Comparison of ENCODE assay signal across 10 mouse cellular contexts in the genomic region with DNA sequence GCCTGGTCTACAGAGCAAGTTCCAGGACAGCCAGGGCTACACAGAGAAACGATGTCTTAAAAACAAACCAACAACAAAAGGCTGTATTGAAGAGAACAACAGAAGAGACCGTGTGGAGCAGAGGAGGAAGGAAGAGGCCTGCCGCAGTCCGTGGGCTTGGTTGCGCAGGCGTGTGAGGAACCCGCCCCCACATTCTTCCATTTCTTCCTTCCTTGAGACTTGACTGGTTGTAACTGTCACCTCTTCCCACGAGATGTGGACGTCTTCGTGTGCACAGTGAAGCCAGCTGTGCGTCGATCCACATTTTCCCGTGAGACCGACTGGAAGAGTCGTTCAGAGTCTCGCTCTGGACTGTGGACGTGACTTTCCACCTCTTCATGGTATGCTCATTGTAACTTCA. TPM values are rescaled to one million over a fixed set of nuclear protein-coding genes. Genes with fewer than 3 reads are reported as not detected.
DNase-seq lines count a peak whose midpoint lies in the region; ATAC-seq lines count a peak whose summit lies in the region.
"Had no signal": no experiment of that assay in that cellular context is flagged by ENCODE, and none has a peak within 500 bp of the region (broad histone marks: within the 10 kb centered on the region; RNA-seq: fewer than 3 reads in every experiment).

No protein-coding gene starts in this region.

- peak; percentile 82 to 86 for ATAC-seq in hematopoietic stem cell, adult 5-6 weeks (replicated peaks in 1 of 2; ENCODE audit: insufficient read depth in 1 of 2, low FRiP score in 2 of 2, low TSS enrichment in 1 of 2, low read depth in 1 of 2, poor library complexity in 2 of 2, severe bottlenecking in 2 of 2)
- no peak for ATAC-seq in hindbrain, embryonic 11.5 days (ENCODE audit: low FRiP score)

- H3K27me3 ChIP-seq in hindbrain, embryonic 11.5 days (ENCODE audit: control insufficient read depth, insufficient read depth, low read length), result no peaks in the 10 kb centered on the region

- no peaks in the 10 kb centered on the region; the same call in 1 of the 2 replicates for H3K4me1 ChIP-seq in hindbrain, embryonic 11.5 days (replicated peaks; ENCODE audit: control insufficient read depth, insufficient read depth, low read length)

- H3K4me3 ChIP-seq in hindbrain, embryonic 11.5 days (ENCODE audit: low read depth, low read length), result no peak overlapping the region

- 83% methylated on average over 17 of the region's 17 CpGs for WGBS in hindbrain, embryonic 11.5 days

- DNase-seq in spleen, adult 18-20 months, result peak; percentile 53 to 64
- DNase-seq in spleen, adult 12 weeks (ENCODE audit: low spot score), result no peak
- DNase-seq in lung, postnatal 36 days, result peak; percentile 64
- DNase-seq in thymus, postnatal 4 days, result peak; percentile 56
- no peak for DNase-seq in left cerebral cortex, postnatal 36 days (ENCODE audit: low spot score in 2 of 2)
- no peak for DNase-seq in hindbrain, embryonic 11.5 days (ENCODE audit: low spot score)
- DNase-seq: embryo, embryonic 11 days; right cerebral cortex, adult 18-20 months had no signal

- H3K4me2 ChIP-seq in hindbrain, embryonic 11.5 days (replicated peaks; ENCODE audit: low read depth, low read length), result no peak overlapping the region

- no peaks in the 10 kb centered on the region for H3K36me3 ChIP-seq in hindbrain, embryonic 11.5 days (ENCODE audit: control insufficient read depth, insufficient read depth, low read length)

- intact Hi-C loops in left cerebral cortex, postnatal 36 days (cut with DNase I), result no loop called here

- no peaks in the 10 kb centered on the region for H3K9me3 ChIP-seq in hindbrain, embryonic 11.5 days (ENCODE audit: control insufficient read depth, low read length)

- no peak overlapping the region for H3K9ac ChIP-seq in hindbrain, embryonic 11.5 days (ENCODE audit: low read depth, low read length)

- H3K27ac ChIP-seq in hindbrain, embryonic 11.5 days (ENCODE audit: low read depth, low read length), result no peak overlapping the region

RNA-seq across cellular contexts. Expression of a gene that starts 26.7 kb away (rescaled TPM):
- 3.2 and 6.3 TPM in 2 replicates for total RNA-seq in hematopoietic stem cell, adult 5-6 weeks (2017)
- total RNA-seq in left cerebral cortex, postnatal 36 days (2021), result under 1 TPM in 1 of 2 experiments, not detected in 1; 0.49 TPM
- polyA plus RNA-seq in hindbrain, embryonic 11.5 days (2014; fragmentation: Nextera tagmentation; extraction: Ambion mirVana), result 0.57 and 0.71 TPM in 2 replicates
- total RNA-seq: layer of hippocampus, postnatal 10 days had no signal

RNA-seq across cellular contexts. Expression of a gene that starts 43.7 kb away (rescaled TPM):
- total RNA-seq in hematopoietic stem cell, adult 5-6 weeks (2017), result not detected in 2 replicates
- 1 to 10 TPM; 3.6 to 5.9 TPM for total RNA-seq in left cerebral cortex, postnatal 36 days (2021)
- polyA plus RNA-seq in hindbrain, embryonic 11.5 days (2014; fragmentation: Nextera tagmentation; extraction: Ambion mirVana), result 3.4 and 3.6 TPM in 2 replicates

RNA-seq across cellular contexts. Expression of a gene that starts 47.5 kb away (rescaled TPM):
- 0.65 and 0.69 TPM in 2 replicates for total RNA-seq in hematopoietic stem cell, adult 5-6 weeks (2017)
- total RNA-seq in left cerebral cortex, postnatal 36 days (2021), result not detected
- not detected in 2 replicates for polyA plus RNA-seq in hindbrain, embryonic 11.5 days (2014; fragmentation: Nextera tagmentation; extraction: Ambion mirVana)
- total RNA-seq: layer of hippocampus, postnatal 10 days had no signal

RNA-seq across cellular contexts. Expression of a gene that starts 59.7 kb away (rescaled TPM):
- total RNA-seq in hematopoietic stem cell, adult 5-6 weeks (2017), result 61.3 and 76.1 TPM in 2 replicates
- 10 to 100 TPM; 25.3 to 28.5 TPM for total RNA-seq in left cerebral cortex, postnatal 36 days (2021)
- 67.5 and 69.3 TPM in 2 replicates for polyA plus RNA-seq in hindbrain, embryonic 11.5 days (2014; fragmentation: Nextera tagmentation; extraction: Ambion mirVana)

Comparison
In these comparisons a context has a peak if more than half of its experiments do, and no peak if none do; other contexts are left out.
1. DNase-seq: peak in spleen, adult 18-20 months (2 of 2), lung, postnatal 36 days (single experiment) and thymus, postnatal 4 days (single experiment); none in spleen, adult 12 weeks (single experiment), left cerebral cortex, postnatal 36 days (0 of 2) and hindbrain, embryonic 11.5 days (single experiment).